Mouse (Mus musculus): ENCODE data around the gene Ylpm1.

The Ylpm1 gene

GRCm38 (mm10) chr12:85009776-85010175 lies 13.7 kb downstream of the Ylpm1 start:
- no peak for DNase-seq

- no peak for DNase-seq
Measured at GRCm38 (mm10) chr12:85010541-85010940, 14.4 kb downstream of the Ylpm1 start.

GRCm38 (mm10) chr12:85012185-85012584 lies 16.1 kb downstream of the Ylpm1 start:
- no peak for DNase-seq

GRCm38 (mm10) chr12:85022071-85022470 lies 25.9 kb downstream of the Ylpm1 start:
- no peak for DNase-seq

- DNase-seq: peak; percentile 33
Measured at GRCm38 (mm10) chr12:85032710-85033109, 36.6 kb downstream of the Ylpm1 start.

- DNase-seq: no peak
Measured at GRCm38 (mm10) chr12:85051218-85051617, 55.1 kb downstream of the Ylpm1 start.

- no peak for DNase-seq
Measured at GRCm38 (mm10) chr12:85071043-85071442, 74.9 kb downstream of the Ylpm1 start.

- no peak for DNase-seq
Measured at GRCm38 (mm10) chr12:85077100-85077499, 81.0 kb downstream of the Ylpm1 start.

- no peak for DNase-seq
Measured at GRCm38 (mm10) chr12:85084257-85084656, 88.1 kb downstream of the Ylpm1 start.

GRCm38 (mm10) chr12:85084941-85085340 lies 88.8 kb downstream of the Ylpm1 start:
- DNase-seq: no peak

GRCm38 (mm10) chr12:85087845-85088244 lies 91.7 kb downstream of the Ylpm1 start:
- DNase-seq: no peak

GRCm38 (mm10) chr12:85091190-85091589 lies 95.1 kb downstream of the Ylpm1 start:
- peak; percentile 2 for DNase-seq

- peak; percentile 86 for DNase-seq
Measured at GRCm38 (mm10) chr12:85092214-85092613, 96.1 kb downstream of the Ylpm1 start.

- peak; percentile 82 for DNase-seq
Measured at GRCm38 (mm10) chr12:85094010-85094409, 97.9 kb downstream of the Ylpm1 start.

GRCm38 (mm10) chr12:85094706-85095105 lies 98.6 kb downstream of the Ylpm1 start:
- DNase-seq: peak; percentile 49

- DNase-seq: no peak
Measured at GRCm38 (mm10) chr12:85095146-85095545, 99.0 kb downstream of the Ylpm1 start.

- no peak for DNase-seq
Measured at GRCm38 (mm10) chr12:85095859-85096258, 99.7 kb downstream of the Ylpm1 start.

- peak; percentile 39 for DNase-seq
Measured at GRCm38 (mm10) chr12:85101001-85101400, 104.9 kb downstream of the Ylpm1 start.

- DNase-seq: no peak
Measured at GRCm38 (mm10) chr12:85101521-85102106, 105.5 kb downstream of the Ylpm1 start.

GRCm38 (mm10) chr12:85103096-85103495 lies 107.0 kb downstream of the Ylpm1 start:
- DNase-seq: peak; percentile 47

GRCm38 (mm10) chr12:85104789-85105188 lies 108.7 kb downstream of the Ylpm1 start:
- no peak for DNase-seq

- DNase-seq: no peak
Measured at GRCm38 (mm10) chr12:85106292-85106691, 110.2 kb downstream of the Ylpm1 start.

GRCm38 (mm10) chr12:85108643-85109042 lies 112.5 kb downstream of the Ylpm1 start:
- no peak for DNase-seq

- DNase-seq: no peak
Measured at GRCm38 (mm10) chr12:85109426-85109825, 113.3 kb downstream of the Ylpm1 start.

- no peak for DNase-seq
Measured at GRCm38 (mm10) chr12:85110011-85110697, 114.0 kb downstream of the Ylpm1 start.

Data from kidney, postnatal 10 days (tissue).